Mouse (Mus musculus): ENCODE data around the gene Gm11361. TPM values are rescaled to one million over a fixed set of nuclear protein-coding genes. Genes with fewer than 3 reads are reported as not detected.

The Gm11361 gene
- polyA plus RNA-seq, 1 experiment from 2014 or later = 8.9 TPM

Other genes with a start within 250 kb of the Gm11361 start
- not detected in 2 replicates for gene Prl4a1, start 241.3 kb upstream of the Gm11361 start, polyA plus RNA-seq (2015; fragmentation: Nextera tagmentation; extraction: Ambion mirVana)
- not detected in 2 replicates for gene Prl5a1, start 115.0 kb upstream of the Gm11361 start, polyA plus RNA-seq (2015; fragmentation: Nextera tagmentation; extraction: Ambion mirVana)